Mouse (Mus musculus): ENCODE data around the gene Cfap97d1.

- TF ChIP-seq CTCF (IDR thresholded peaks at IDR 0.05; ENCODE audit: extremely low read depth, insufficient read length, insufficient replicate concordance, low read depth, low read length) (no peak), POLR2A (IDR thresholded peaks at IDR 0.05; ENCODE audit: low read depth, low read length) (no peak)
Observed at GRCm38 (mm10) chr11:101980603-101981157, 3.4 kb upstream of the Cfap97d1 start.

Data from small intestine, adult 2 months (tissue).